Mouse (Mus musculus) heart, postnatal 25 days (tissue): ENCODE data around the gene Hist1h2bf. TPM values are rescaled to one million over a fixed set of nuclear protein-coding genes. Genes with fewer than 3 reads are reported as not detected.
"Not testable (repeated sequence)": the region's sequence is repeated elsewhere in the genome, so short reads cannot be mapped to it uniquely, and the experiment has no call there.

Experiments used
- DNase-seq: peaks from one replicate; pipeline ENCODE4 v3.0.0; 2022; ENCODE audit warnings: low spot score
- intact Hi-C: fragments of 180-260 bp; cut with DNase I; formaldehyde crosslinking; loops from one replicate; pipeline ENCODE4 v1.15.1; 2025
- microRNA-seq: library from miRNA; unstranded; fragments of <30 nt; microRNA quantifications from one replicate; pipeline ENCODE4 v1.2.0, GENCODE M21; 2022
- total RNA-seq, 2 experiments: library from RNA; stranded (reverse); gene quantifications; 2 replicates each; pipeline ENCODE4 v1.2.3; 2021

Gene Hist1h2bf
- total RNA-seq, 2 experiments from 2014 or later, result 16.8 to 17.6 TPM

- not testable (repeated sequence) for DNase-seq
- intact Hi-C loops, result loop anchor here (5.0 kb wide), 3 partner anchors 49 to 1821 kb away; partner anchors contain the start of gene Hist1h4d
These were observed 40.2 kb downstream of the Hist1h2bf start, which contains the start of gene Hist1h2af for GRCm38 (mm10) chr13:23533560-23534367. Gene Hist1h2af, plus strand, starts transcription at chr13:23533906.

DNA sequence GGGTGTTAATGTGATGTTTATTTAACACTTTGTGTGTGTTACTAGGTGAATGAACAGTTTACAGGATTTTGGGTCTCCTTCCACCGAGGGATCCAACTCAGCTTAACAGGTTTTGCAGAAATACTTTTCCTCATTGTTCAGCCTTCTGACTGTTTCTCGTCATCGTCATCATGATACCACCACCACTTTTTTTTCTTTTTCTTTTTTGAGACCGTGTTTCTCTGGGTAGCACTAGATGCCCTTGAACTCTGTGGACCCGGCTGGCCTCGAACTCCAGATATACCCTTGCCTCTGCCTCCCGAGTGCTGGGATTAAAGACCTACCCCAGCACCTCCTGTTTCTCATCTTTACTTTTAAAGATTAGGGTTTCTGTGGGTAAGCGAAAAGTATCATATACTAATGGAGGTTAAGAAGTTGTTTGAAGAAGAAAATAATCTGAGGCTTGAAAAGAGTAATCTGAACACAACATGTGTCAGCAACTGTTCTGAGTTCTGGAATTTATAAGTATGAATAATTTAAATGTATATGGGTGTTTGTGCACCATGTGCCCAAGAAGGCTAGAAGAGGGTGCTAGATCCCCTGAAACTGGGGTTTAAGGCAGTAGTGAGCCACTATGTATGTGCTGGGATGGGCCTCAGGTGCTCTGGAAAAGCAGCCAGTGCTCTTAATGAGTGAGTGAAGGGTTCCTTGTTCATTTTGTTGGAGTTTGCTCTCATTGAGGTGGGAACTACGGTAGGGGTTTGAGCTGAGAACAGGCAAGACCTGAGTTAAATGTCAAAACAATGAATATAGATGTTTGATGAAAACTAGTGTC lies 41.5 kb downstream of the Hist1h2bf start:
- no peak for DNase-seq

GRCm38 (mm10) chr13:23530901-23531875 lies 42.8 kb downstream of the Hist1h2bf start, which contains the start of gene Hist1h4h:
Gene Hist1h4h, plus strand, starts transcription at chr13:23531050.
- DNase-seq, result peak; percentile 92
- intact Hi-C loops, result loop anchor here (2.0 to 5.0 kb wide), 4 partner anchors 51 to 1819 kb away; partner anchors contain the start of genes Hist1h2be and Hist1h4d

More for the DNA sequence above, 41.5 kb downstream of the Hist1h2bf start:
- intact Hi-C loops, result loop anchor here (5.0 kb wide), 3 partner anchors 50 to 1820 kb away; partner anchors contain the start of gene Hist1h4d

DNA sequence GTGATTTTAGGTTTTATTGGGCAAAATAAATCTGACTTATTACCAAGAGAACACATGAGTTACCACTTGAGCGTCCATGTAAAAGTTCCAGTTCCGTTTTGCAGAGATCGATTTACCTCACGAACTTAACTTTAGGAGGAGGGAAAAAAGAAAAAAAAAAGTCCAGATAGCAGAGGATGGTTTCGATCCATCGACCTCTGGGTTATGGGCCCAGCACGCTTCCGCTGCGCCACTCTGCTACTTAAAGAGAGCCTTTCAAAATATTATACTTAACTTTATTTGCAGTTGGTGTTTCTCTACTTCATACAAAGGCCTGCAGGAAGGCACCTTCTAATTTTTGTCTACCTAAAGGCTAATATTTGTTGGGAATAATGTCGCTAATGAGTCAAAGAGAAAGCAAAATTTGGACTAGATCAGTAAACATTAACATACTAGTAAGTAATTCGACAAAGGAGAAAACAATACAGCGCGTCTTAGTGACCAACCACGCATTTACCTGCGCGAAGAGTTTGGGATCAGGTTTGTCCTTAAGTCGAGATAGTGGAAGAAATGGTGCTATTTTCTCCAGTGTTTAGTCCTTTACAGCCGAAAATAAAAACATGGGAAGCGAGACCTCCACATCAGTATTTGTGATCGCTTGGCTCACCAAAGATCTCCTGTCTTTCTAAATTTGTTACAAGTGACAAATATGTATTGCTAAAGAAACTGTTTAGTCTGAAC lies 43.7 kb downstream of the Hist1h2bf start:
- peak; percentile 40 for DNase-seq
- intact Hi-C loops, result loop anchor here (2.0 to 5.0 kb wide), 4 partner anchors 52 to 1818 kb away; partner anchors contain the start of genes Hist1h2be and Hist1h4d

- intact Hi-C loops, result loop anchor here (2.0 to 5.0 kb wide), 6 partner anchors 53 to 1817 kb away; partner anchors contain the start of genes Hist1h2be and Hist1h4d
- no peak for DNase-seq
These were observed 44.4 kb downstream of the Hist1h2bf start for GRCm38 (mm10) chr13:23529480-23530165.

- DNase-seq, result no peak
- intact Hi-C loops, result loop anchor here (5.0 kb wide), 2 partner anchors 68 to 1502 kb away; no protein-coding TSS in a partner anchor
These were observed 45.0 kb downstream of the Hist1h2bf start for GRCm38 (mm10) chr13:23529005-23529404.

- intact Hi-C loops, result loop anchor here (1.0 to 5.0 kb wide), 3 partner anchors 71 to 1499 kb away; no protein-coding TSS in a partner anchor
- DNase-seq, result peak; percentile 74
These were observed 47.7 kb downstream of the Hist1h2bf start for GRCm38 (mm10) chr13:23526312-23526711.

GRCm38 (mm10) chr13:23525901-23526300 lies 48.1 kb downstream of the Hist1h2bf start:
- DNase-seq, result no peak
- intact Hi-C loops, result loop anchor here (1.0 to 5.0 kb wide), 3 partner anchors 71 to 1499 kb away; no protein-coding TSS in a partner anchor

- DNase-seq, result peak; percentile 28
- intact Hi-C loops, result loop anchor here (5.0 kb wide), 2 partner anchors 73 to 1497 kb away; no protein-coding TSS in a partner anchor
These were observed 49.3 kb downstream of the Hist1h2bf start for GRCm38 (mm10) chr13:23524654-23525053.

DNA sequence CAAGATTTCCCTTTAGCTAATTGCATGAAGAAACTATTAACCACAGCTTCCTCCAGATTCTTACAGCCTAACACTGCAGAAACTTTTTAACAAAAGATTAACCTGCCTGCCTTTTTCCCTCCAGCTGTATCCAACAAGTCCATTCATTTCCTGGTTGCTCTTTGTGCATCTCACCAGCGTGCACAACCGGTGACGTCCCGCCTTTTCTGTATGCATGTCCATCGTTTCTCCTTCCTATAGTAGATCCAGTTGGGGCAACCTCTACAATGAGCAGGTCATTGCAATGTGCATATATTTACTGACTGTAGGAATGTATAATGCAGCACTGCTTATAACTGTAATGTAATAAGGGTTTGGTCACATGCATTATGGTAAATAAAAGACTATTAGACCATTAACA lies 50.0 kb downstream of the Hist1h2bf start:
- intact Hi-C loops, result no loop called here
- no peak for DNase-seq

Small RNA genes within 50 kb of the gene (microRNA-seq; reads per million reads assigned to microRNA genes)
- gene Gm44297 (not detected), gene Gm44359 (not detected), gene Gm44394 (not detected)

Other genes starting within 250 kb of the Hist1h2bf start
- gene Zfp322a, start 205.0 kb downstream of the Hist1h2bf start, total RNA-seq, result 10 to 100 TPM; 16.8 to 20.2 TPM
- gene Abt1, start 150.3 kb downstream of the Hist1h2bf start, total RNA-seq, result 1 to 10 TPM; 3.9 to 4.4 TPM
- gene Btn1a1, start 108.3 kb downstream of the Hist1h2bf start, total RNA-seq, result not detected
- gene Btn2a2, start 85.3 kb downstream of the Hist1h2bf start, total RNA-seq, result not detected
- 100 to 1,000 TPM; 272 to 334 TPM for gene Hist1h4h, start 43.1 kb downstream of the Hist1h2bf start, total RNA-seq
- gene Hist1h2af, start 40.3 kb downstream of the Hist1h2bf start, total RNA-seq, result 10 to 100 TPM; 13.7 to 25.9 TPM
- 1 to 10 TPM; 3.4 to 4.1 TPM for gene Hist1h3g, start 38.8 kb downstream of the Hist1h2bf start, total RNA-seq
- gene Hist1h2bh, start 30.8 kb downstream of the Hist1h2bf start, total RNA-seq, result 1 to 10 TPM; 1.4 to 1.9 TPM
- gene Hist1h3f, start 30.1 kb downstream of the Hist1h2bf start, total RNA-seq, result 10 to 100 TPM in 1 of 2 experiments, 1 to 10 TPM in 1; 6.4 to 10.6 TPM
- gene Hist1h4f, start 22.5 kb downstream of the Hist1h2bf start, total RNA-seq, result 10 to 100 TPM; 33.0 to 46.9 TPM
- gene Hist1h1d, start 20.9 kb downstream of the Hist1h2bf start, total RNA-seq, result 1 to 10 TPM; 1.8 to 2.5 TPM
- gene Hist1h3e, start 11.8 kb downstream of the Hist1h2bf start, total RNA-seq, result 10 to 100 TPM; 15.4 to 27.3 TPM
- gene Hist1h2ae, start 3.0 kb downstream of the Hist1h2bf start, total RNA-seq, result 1 to 10 TPM; 3.4 to 4.1 TPM
- 10 to 100 TPM; 28.4 to 48.1 TPM for gene Hist1h2bg, start 2.8 kb downstream of the Hist1h2bf start, total RNA-seq
- gene Hist1h2ad, start 185 bp upstream of the Hist1h2bf start, total RNA-seq, result 1 to 10 TPM; 2.4 to 4.8 TPM
- gene Hist1h3d, start 1.6 kb upstream of the Hist1h2bf start, total RNA-seq, result 1 to 10 TPM; 3.4 to 3.6 TPM
- gene Hist1h4d, start 7.4 kb upstream of the Hist1h2bf start, total RNA-seq, result 10 to 100 TPM; 54.4 to 63.1 TPM
- 10 to 100 TPM; 10.5 to 10.7 TPM for gene Hist1h2be, start 46.9 kb upstream of the Hist1h2bf start, total RNA-seq
- gene Hist1h1e, start 48.4 kb upstream of the Hist1h2bf start, total RNA-seq, result 10 to 100 TPM; 35.6 to 42.0 TPM
- gene Hist1h2ac, start 109.8 kb upstream of the Hist1h2bf start, total RNA-seq, result 1 to 10 TPM; 1.5 to 1.9 TPM
- gene Hist1h2bc, start 110.0 kb upstream of the Hist1h2bf start, total RNA-seq, result 10 to 100 TPM; 73.7 to 74.9 TPM
- not detected for gene Hist1h1t, start 121.6 kb upstream of the Hist1h2bf start, total RNA-seq
- 10 to 100 TPM; 42.4 to 60.8 TPM for gene Hist1h4c, start 124.3 kb upstream of the Hist1h2bf start, total RNA-seq
- 10 to 100 TPM; 48.9 to 50.3 TPM for gene Hfe, start 136.7 kb upstream of the Hist1h2bf start, total RNA-seq
- 100 to 1,000 TPM; 134 to 160 TPM for gene Hist1h1c, start 164.6 kb upstream of the Hist1h2bf start, total RNA-seq
- 1 to 10 TPM; 3.2 to 9.1 TPM for gene Hist1h3c, start 171.4 kb upstream of the Hist1h2bf start, total RNA-seq
- gene Hist1h2bb, start 172.5 kb upstream of the Hist1h2bf start, total RNA-seq, result 10 to 100 TPM in 1 of 2 experiments, 1 to 10 TPM in 1; 9.6 to 11.4 TPM
- gene Hist1h2ab, start 176.9 kb upstream of the Hist1h2bf start, total RNA-seq, result 10 to 100 TPM; 12.7 to 17.0 TPM
- 10 to 100 TPM; 19.3 to 26.5 TPM for gene Hist1h3b, start 178.1 kb upstream of the Hist1h2bf start, total RNA-seq
- 10 to 100 TPM; 13.3 to 23.6 TPM for gene Hist1h4b, start 182.8 kb upstream of the Hist1h2bf start, total RNA-seq
- 10 to 100 TPM; 12.6 to 15.8 TPM for gene Hist1h4a, start 187.0 kb upstream of the Hist1h2bf start, total RNA-seq
- 10 to 100 TPM; 15.8 to 18.0 TPM for gene Hist1h3a, start 188.2 kb upstream of the Hist1h2bf start, total RNA-seq
- gene Hist1h1a, start 189.5 kb upstream of the Hist1h2bf start, total RNA-seq, result 1 to 10 TPM; 5.4 to 9.2 TPM
- not detected for gene Trim38, start 195.7 kb upstream of the Hist1h2bf start, total RNA-seq
- not detected for gene Slc17a2, start 232.8 kb upstream of the Hist1h2bf start, total RNA-seq